Mouse (Mus musculus): ENCODE data around the gene Sema6b.
"Not testable (repeated sequence)": the region's sequence is repeated elsewhere in the genome, so short reads cannot be mapped to it uniquely, and the experiment has no call there.

Gene Sema6b

GRCm38 (mm10) chr17:56119981-56120880 is 19.9 kb downstream of the Sema6b start:
- CTCF ChIA-PET, result no interaction called here

GRCm38 (mm10) chr17:56119431-56119830 is 20.7 kb downstream of the Sema6b start:
- CTCF ChIA-PET, result interaction anchor here (0.5 kb wide), 1 partner anchor 1181 kb away, joined by 3 read pairs; no protein-coding TSS in a partner anchor

GRCm38 (mm10) chr17:56117251-56117710 is 22.9 kb downstream of the Sema6b start, which contains the start of gene Plin5:
TSS of gene Plin5 (minus strand) at chr17:56117596.
- CTCF ChIA-PET, result no interaction called here

GRCm38 (mm10) chr17:56116193-56116592 is 23.9 kb downstream of the Sema6b start:
- CTCF ChIA-PET, result interaction anchor here (0.6 kb wide), 2 partner anchors 8 to 243 kb away, joined by 5 to 6 read pairs; no protein-coding TSS in a partner anchor

DNA sequence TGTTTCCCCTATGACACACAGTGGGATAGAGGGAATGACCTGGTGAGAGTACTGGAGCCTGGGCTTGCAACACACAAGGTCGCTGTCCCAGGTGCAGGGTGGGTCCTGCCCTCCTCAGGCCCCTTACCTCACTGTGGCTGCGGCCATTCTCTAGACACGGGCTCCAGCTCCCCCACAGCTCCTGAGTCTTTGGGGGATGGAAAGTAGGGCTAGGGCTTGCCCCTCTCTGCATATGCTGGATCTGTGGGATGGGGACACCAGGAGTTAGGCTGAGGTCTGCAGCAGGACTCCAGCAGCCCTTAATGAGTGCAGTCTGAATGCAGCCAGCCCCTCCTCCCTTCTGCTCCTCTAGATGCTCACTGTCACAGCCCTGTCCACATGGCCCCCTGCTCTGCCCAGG is 27.4 kb downstream of the Sema6b start:
- CTCF ChIA-PET, result interaction anchor here (0.6 kb wide), 1 partner anchor 151 kb away, joined by 15 read pairs; no protein-coding TSS in a partner anchor

- CTCF ChIA-PET, result interaction anchor here (0.5 kb wide), 1 partner anchor 222 kb away, joined by 3 read pairs; no protein-coding TSS in a partner anchor
These were observed 28.3 kb downstream of the Sema6b start for GRCm38 (mm10) chr17:56111864-56112263.

DNA sequence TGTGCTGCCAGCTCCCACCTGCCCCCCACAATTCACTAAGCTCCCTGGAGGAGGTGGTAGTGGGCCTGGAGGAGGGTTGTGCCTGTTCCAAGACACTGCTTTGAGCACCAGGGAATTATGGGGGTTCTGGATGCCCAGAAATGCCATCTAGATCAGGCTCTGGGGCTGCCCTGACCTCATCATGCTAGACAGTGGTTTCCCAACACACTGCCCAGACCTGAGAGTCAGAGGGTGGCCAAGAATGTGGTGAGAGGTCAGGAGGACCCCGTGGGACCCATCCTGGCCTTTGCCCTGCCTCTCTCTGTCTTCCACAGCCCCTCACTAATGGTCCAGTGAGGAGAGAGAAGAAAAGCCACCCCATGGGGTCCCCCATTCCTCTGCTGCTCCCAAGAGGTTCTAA is 29.1 kb downstream of the Sema6b start:
- CTCF ChIA-PET, result interaction anchor here (0.9 kb wide), 1 partner anchor 108 kb away, joined by 3 read pairs; the partner anchor contains the start of gene Dpp9

DNA sequence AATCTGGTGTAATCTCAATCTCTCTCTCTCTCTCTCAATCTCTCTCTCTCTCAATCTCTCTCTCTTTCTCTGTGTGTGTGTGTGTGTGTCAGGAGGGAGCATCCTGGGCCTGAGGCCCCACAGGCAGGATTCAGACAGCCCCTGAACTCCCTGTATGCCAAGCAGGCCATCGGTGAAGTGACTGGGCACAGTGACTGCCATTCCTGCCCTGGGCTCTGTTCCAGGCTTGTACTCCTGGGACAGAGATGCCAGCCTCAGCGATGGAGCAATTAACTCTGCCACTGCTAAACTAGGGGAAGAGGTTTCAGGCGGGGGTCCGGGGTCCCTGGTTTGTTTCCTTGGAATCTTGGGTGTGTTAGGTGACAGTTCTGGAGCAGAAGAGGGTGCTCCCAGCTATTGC is 29.6 kb downstream of the Sema6b start:
- CTCF ChIA-PET, result no interaction called here

GRCm38 (mm10) chr17:56109219-56110051 is 30.7 kb downstream of the Sema6b start, which contains the start of gene Plin4:
TSS of gene Plin4 (minus strand) at chr17:56109803.
- CTCF ChIA-PET, result interaction anchor here (0.5 kb wide), 1 partner anchor 73 kb away, joined by 5 read pairs; no protein-coding TSS in a partner anchor

DNA sequence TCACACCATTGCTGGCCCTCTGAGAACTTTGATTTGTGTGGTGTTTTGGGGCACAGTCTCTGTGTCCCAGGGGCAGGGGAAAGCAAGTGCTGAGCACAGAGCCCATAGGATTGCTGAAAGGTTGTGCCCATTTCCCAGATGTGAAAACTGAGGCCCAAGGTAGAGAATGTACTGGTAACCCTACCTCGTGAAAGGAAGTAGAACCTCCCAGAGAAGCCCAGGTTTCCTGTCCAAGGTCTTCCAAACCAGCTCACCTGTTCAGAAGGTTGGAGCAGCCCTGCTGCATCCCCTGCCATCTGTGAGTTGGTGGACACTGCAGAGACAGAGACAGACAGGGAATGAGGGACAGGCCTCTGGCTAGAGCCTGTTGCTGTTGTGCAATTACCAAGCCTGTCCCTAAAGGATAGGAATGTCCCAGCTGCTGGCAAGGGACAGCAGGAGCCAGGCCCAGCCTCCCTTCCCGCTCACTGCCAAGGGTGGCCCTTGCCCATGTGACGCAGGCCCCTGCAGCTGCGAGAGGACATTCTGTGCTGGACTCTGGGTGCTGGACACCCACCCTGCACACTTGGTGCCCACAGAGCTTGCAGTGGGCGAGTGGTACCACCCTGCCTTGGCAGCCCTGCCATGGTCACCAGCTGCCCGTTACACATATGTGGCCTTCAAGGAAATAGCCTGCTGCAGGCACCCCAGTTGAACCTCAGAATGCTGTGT is 31.7 kb downstream of the Sema6b start:
- CTCF ChIA-PET, result interaction anchor here (0.6 kb wide), 1 partner anchor 8 kb away, joined by 6 read pairs; no protein-coding TSS in a partner anchor

DNA sequence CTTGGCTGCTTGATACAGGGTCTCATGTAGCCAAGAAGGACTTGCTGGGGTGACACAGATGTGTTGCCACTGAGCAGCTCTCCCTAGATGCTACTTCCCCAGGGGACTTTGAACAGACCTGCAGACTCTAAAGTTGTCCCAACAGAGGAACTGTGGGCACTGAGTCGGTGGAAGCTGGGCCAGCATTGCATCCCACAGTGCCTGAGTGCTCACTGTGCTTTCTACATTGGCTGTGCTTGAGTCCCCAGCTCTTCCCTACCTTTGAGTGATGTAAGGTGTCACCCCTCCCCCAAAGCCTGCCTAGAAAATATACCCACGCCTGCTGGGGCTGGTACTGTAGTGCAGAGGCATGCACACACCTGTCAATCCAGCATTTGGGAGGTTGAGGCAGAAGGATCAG is 32.4 kb downstream of the Sema6b start:
- CTCF ChIA-PET, result interaction anchor here (0.6 kb wide), 1 partner anchor 9 kb away, joined by 6 read pairs; no protein-coding TSS in a partner anchor

- CTCF ChIA-PET, result no interaction called here
These were observed 33.2 kb downstream of the Sema6b start for GRCm38 (mm10) chr17:56106981-56107380.

DNA sequence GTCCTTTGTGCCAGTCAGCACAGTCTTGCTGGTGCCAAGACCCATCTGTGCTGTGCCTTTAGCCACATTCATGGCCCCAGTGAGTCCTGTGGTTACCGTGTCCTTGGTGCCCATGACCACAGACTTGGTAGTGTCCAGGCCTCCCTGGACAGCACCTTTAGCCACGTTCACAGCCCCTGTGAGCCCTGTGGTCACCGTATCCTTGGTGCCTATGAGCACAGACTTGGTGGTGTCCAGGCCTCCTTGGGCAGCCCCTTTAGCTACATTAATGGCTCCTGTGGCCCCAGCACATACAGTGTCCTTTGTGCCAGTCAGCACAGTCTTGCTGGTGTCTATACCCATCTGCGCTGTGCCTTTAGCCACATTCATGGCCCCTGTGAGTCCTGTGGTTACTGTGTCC is 33.7 kb downstream of the Sema6b start:
- CTCF ChIA-PET, result not testable (repeated sequence)

DNA sequence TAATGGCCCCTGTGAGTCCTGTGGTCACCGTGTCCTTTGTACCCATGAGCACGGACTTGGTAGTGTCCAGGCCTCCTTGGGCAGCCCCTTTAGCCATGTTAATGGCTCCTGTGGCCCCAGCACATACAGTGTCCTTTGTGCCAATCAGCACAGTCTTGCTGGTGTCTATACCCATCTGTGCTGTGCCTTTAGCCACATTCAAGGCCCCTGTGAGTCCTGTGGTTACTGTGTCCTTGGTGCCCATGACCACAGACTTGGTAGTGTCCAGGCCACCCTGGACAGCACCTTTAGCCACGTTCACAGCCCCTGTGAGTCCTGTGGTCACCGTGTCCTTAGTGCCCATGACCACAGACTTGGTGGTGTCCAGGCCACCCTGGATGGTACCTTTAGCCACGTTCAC is 35.3 kb downstream of the Sema6b start:
- CTCF ChIA-PET, result not testable (repeated sequence)

GRCm38 (mm10) chr17:56103465-56104285 is 36.5 kb downstream of the Sema6b start:
- CTCF ChIA-PET, result no interaction called here

GRCm38 (mm10) chr17:56102927-56103326 is 37.2 kb downstream of the Sema6b start:
- CTCF ChIA-PET, result no interaction called here

GRCm38 (mm10) chr17:56102158-56102557 is 38.0 kb downstream of the Sema6b start:
- CTCF ChIA-PET, result no interaction called here

DNA sequence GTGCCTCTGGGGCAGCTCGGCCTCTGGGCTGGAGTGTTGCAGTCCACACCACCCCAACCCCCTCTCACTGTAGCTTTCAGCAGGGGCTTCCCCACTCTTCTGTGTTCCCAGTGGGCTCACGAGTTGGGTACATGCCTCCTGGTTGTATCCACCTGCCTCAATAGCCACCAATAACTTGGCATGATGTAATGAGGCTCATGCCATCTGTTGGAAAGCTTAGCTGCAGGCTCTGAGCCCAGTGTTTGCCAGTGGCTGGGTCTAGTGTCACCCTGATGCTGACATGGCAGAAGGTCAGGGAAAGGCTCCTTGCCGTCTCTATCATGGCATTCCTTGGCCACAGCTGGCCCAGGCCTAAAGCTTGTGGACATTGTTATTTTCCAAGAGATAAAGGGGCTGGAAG is 39.3 kb downstream of the Sema6b start:
- CTCF ChIA-PET, result no interaction called here

GRCm38 (mm10) chr17:56098711-56099572 is 41.2 kb downstream of the Sema6b start:
- CTCF ChIA-PET, result no interaction called here

Measured in spleen, embryonic (tissue).